In genomic region chr1:159822416-159822815, GRCm38 (mm10) we compare ENCODE assay signal across 19 mouse cellular contexts.
A peak's percentile ranks its signal among the peaks of the same experiment; 100 is the strongest.
DNase-seq lines count a peak whose midpoint lies in the region; ATAC-seq and TF ChIP-seq lines count a peak whose summit lies in the region.
"Had no signal": no experiment of that assay in that cellular context is flagged by ENCODE, and none has a peak within 500 bp of the region (broad histone marks: within the 10 kb centered on the region; RNA-seq: fewer than 3 reads in every experiment).

No protein-coding gene starts in this region.

- DNase-seq in heart, adult 11 months = peak; percentile 49
- no peak for DNase-seq in heart, postnatal 25 days (ENCODE audit: low spot score)
- peak; percentile 45 for DNase-seq in NIH3T3 (ENCODE audit: low read depth)
- peak; percentile 27 for DNase-seq in brain, embryonic 14.5 days (ENCODE audit: low read depth)
- DNase-seq in left cerebral cortex, postnatal 36 days (ENCODE audit: low spot score in 2 of 2) = peak; percentile 25 to 32
- no peak for DNase-seq in lung, postnatal 36 days
- DNase-seq in hindbrain, postnatal 0 days (ENCODE audit: low spot score) = no peak
- DNase-seq: adrenal gland, adult 2 months; cerebellum, adult 8-10 months; gastrocnemius, adult 2 months; heart, adult 18-20 months; kidney, postnatal 4 days; liver, embryonic 13.5 days; thymus, postnatal 36 days had no signal

- no peaks in the 10 kb centered on the region for H3K36me3 ChIP-seq in hindbrain, postnatal 0 days (ENCODE audit: insufficient read depth, low read length)
- H3K36me3 ChIP-seq: heart, embryonic 15.5 days; hindbrain, embryonic 12.5 days; intestine, embryonic 15.5 days; limb, embryonic 10.5 days; liver, embryonic 13.5 days; neural tube, embryonic 13.5 days had no signal

- H3K4me1 ChIP-seq in hindbrain, postnatal 0 days (ENCODE audit: insufficient read depth, low read length) = no peaks in the 10 kb centered on the region; the same call in 1 of the 2 replicates
- H3K4me1 ChIP-seq: heart, embryonic 15.5 days; hindbrain, embryonic 12.5 days; intestine, embryonic 15.5 days; liver, embryonic 13.5 days had no signal

- no peak for TF ChIP-seq CTCF in brain, embryonic 14.5 days (IDR thresholded peaks at IDR 0.05; ENCODE audit: borderline replicate concordance, extremely low read depth, insufficient read depth, insufficient read length)
- TF ChIP-seq CTCF in hindbrain, postnatal 0 days (IDR thresholded peaks at IDR 0.05; ENCODE audit: low read depth) = no peak

- H3K4me3 ChIP-seq in hindbrain, postnatal 0 days (ENCODE audit: low read length) = no peak overlapping the region
- H3K4me3 ChIP-seq: gastrocnemius, adult 2 months; heart, embryonic 15.5 days; hindbrain, embryonic 12.5 days; intestine, embryonic 15.5 days; limb, embryonic 10.5 days; liver, embryonic 13.5 days; neural tube, embryonic 13.5 days had no signal

- H3K9ac ChIP-seq in hindbrain, postnatal 0 days (replicated peaks; ENCODE audit: low read length) = no peak overlapping the region
- H3K9ac ChIP-seq: heart, embryonic 15.5 days; hindbrain, embryonic 12.5 days; intestine, embryonic 15.5 days; liver, embryonic 13.5 days; neural tube, embryonic 13.5 days had no signal

- TF ChIP-seq POLR2A in brain, embryonic 14.5 days (IDR thresholded peaks at IDR 0.05; ENCODE audit: borderline replicate concordance, extremely low read depth, insufficient read depth, insufficient read length, poor library complexity, severe bottlenecking) = no peak

- no peak for ATAC-seq in hindbrain, postnatal 0 days
- ATAC-seq: intestine, embryonic 15.5 days had no signal

- H3K27ac ChIP-seq in hindbrain, postnatal 0 days = no peak overlapping the region
- H3K27ac ChIP-seq: gastrocnemius, adult 2 months; heart, embryonic 15.5 days; hindbrain, embryonic 12.5 days; intestine, embryonic 15.5 days; limb, embryonic 10.5 days; liver, embryonic 13.5 days; neural tube, embryonic 13.5 days had no signal

- H3K9me3 ChIP-seq in hindbrain, postnatal 0 days (ENCODE audit: low read length) = no peaks in the 10 kb centered on the region
- H3K9me3 ChIP-seq: heart, embryonic 15.5 days; hindbrain, embryonic 12.5 days; intestine, embryonic 15.5 days; limb, embryonic 10.5 days; liver, embryonic 13.5 days; neural tube, embryonic 13.5 days had no signal

- H3K27me3 ChIP-seq in hindbrain, postnatal 0 days (ENCODE audit: insufficient read depth, low read length) = no peaks in the 10 kb centered on the region
- H3K27me3 ChIP-seq: heart, embryonic 15.5 days; hindbrain, embryonic 12.5 days; intestine, embryonic 15.5 days; liver, embryonic 13.5 days; neural tube, embryonic 13.5 days had no signal

- intact Hi-C loops in heart, postnatal 25 days (cut with DNase I) = no loop called here
- intact Hi-C loops in left cerebral cortex, postnatal 36 days (cut with DNase I) = no loop called here

- H3K4me2 ChIP-seq in hindbrain, postnatal 0 days (ENCODE audit: low read depth, low read length) = no peak overlapping the region
- H3K4me2 ChIP-seq: heart, embryonic 15.5 days; hindbrain, embryonic 12.5 days; intestine, embryonic 15.5 days; liver, embryonic 13.5 days; neural tube, embryonic 13.5 days had no signal

- WGBS in hindbrain, postnatal 0 days = 60% methylated on average over 2 of the region's 2 CpGs

Comparison
In these comparisons a context has a peak if more than half of its experiments do, and no peak if none do; other contexts are left out.
1. DNase-seq: peak in heart, adult 11 months (single experiment), NIH3T3 (single experiment), brain, embryonic 14.5 days (single experiment) and left cerebral cortex, postnatal 36 days (2 of 2); none in heart, postnatal 25 days (single experiment), lung, postnatal 36 days (single experiment) and hindbrain, postnatal 0 days (single experiment).